Mouse (Mus musculus): ENCODE data around the gene Fam20a.

Gene Fam20a

GRCm38 (mm10) chr11:109721781-109722446 lies at the start of gene Fam20a:
TSS of gene Fam20a (minus strand) at chr11:109722279.
- DNase-seq, result peak; percentile 68 to 78

- DNase-seq, result no peak
These were observed 49.3 kb upstream of the Fam20a start for GRCm38 (mm10) chr11:109771381-109771780.

- no peak for DNase-seq
These were observed 48.1 kb upstream of the Fam20a start for GRCm38 (mm10) chr11:109770185-109770584.

- no peak for DNase-seq
These were observed 47.0 kb upstream of the Fam20a start for GRCm38 (mm10) chr11:109769091-109769490.

- DNase-seq, result no peak
These were observed 38.0 kb upstream of the Fam20a start for GRCm38 (mm10) chr11:109760063-109760462.

GRCm38 (mm10) chr11:109758616-109759215 lies 36.6 kb upstream of the Fam20a start:
- no peak for DNase-seq

GRCm38 (mm10) chr11:109754105-109754602 lies 32.1 kb upstream of the Fam20a start:
- DNase-seq, result peak in 1 of 2 experiments; percentile 5

- DNase-seq, result no peak
These were observed 29.8 kb upstream of the Fam20a start for GRCm38 (mm10) chr11:109751636-109752603.

GRCm38 (mm10) chr11:109745210-109745609 lies 23.1 kb upstream of the Fam20a start:
- DNase-seq, result no peak

- no peak for DNase-seq
These were observed 15.9 kb upstream of the Fam20a start for GRCm38 (mm10) chr11:109737967-109738366.

GRCm38 (mm10) chr11:109736406-109736805 lies 14.3 kb upstream of the Fam20a start:
- DNase-seq, result no peak

- DNase-seq, result no peak
These were observed 12.3 kb upstream of the Fam20a start for GRCm38 (mm10) chr11:109734341-109734740.

- DNase-seq, result no peak
These were observed 10.8 kb upstream of the Fam20a start for GRCm38 (mm10) chr11:109732726-109733438.

- no peak for DNase-seq
These were observed 6.3 kb upstream of the Fam20a start for GRCm38 (mm10) chr11:109728371-109728770.

GRCm38 (mm10) chr11:109722711-109723110 lies 632 bp upstream of the Fam20a start:
- no peak for DNase-seq

GRCm38 (mm10) chr11:109721320-109721780 lies 729 bp downstream of the Fam20a start:
- peak; percentile 26 to 28 for DNase-seq

- no peak for DNase-seq
These were observed 1.2 kb downstream of the Fam20a start for GRCm38 (mm10) chr11:109720809-109721319.

GRCm38 (mm10) chr11:109719399-109719798 lies 2.7 kb downstream of the Fam20a start:
- DNase-seq, result no peak

GRCm38 (mm10) chr11:109717966-109718895 lies 3.8 kb downstream of the Fam20a start:
- DNase-seq, result no peak

- DNase-seq, result no peak
These were observed 4.6 kb downstream of the Fam20a start for GRCm38 (mm10) chr11:109717448-109717847.

- DNase-seq, result no peak
These were observed 5.1 kb downstream of the Fam20a start for GRCm38 (mm10) chr11:109716981-109717380.
